ENCODE assay signal across 1 mouse cellular context in genomic region chr4:138282834-138283233, GRCm38 (mm10).
A peak's percentile ranks its signal among the peaks of the same experiment; 100 is the strongest.
TF ChIP-seq lines count a peak whose summit lies in the region.

No protein-coding gene starts in this region.

TF ChIP-seq in CH12.LX, 34 proteins besides CTCF, POLR2A, EP300 and RAD21 (continued from another document):
- TF ChIP-seq MYC (IDR thresholded peaks at IDR 0.05; ENCODE audit: low read depth, low read length): peak; percentile 82
